Mouse (Mus musculus): ENCODE measurements around the gene Cebpe.

DNA sequence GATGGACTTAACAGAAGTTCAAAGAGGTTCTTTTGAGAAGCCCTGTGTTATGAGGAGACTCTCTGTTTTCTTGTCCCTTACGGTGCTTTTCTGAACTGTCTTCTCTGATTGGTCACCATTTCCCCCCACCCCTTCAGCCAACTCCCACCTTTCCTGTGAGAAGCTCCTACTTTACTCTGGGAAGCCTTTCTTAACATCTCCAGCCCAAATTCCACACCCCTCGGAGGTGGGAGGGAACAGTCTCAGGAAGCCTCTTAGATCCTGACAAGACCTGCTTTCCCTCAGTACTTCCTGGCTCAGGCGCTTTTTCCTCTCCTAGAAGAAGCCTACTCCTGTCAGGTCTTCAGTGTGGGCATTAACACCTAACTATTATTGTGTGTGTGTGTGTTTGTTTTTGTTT, 12.4 kb downstream of the Cebpe start:
- TF ChIP-seq POLR2A (IDR thresholded peaks at IDR 0.05; ENCODE audit: extremely low read depth, insufficient read depth, low read length) (no peak), CTCF (IDR thresholded peaks at IDR 0.05; ENCODE audit: low read depth, low read length) (no peak)
